Mouse (Mus musculus) cortical plate, adult 2 months (tissue): ENCODE data around the gene Asb4. TPM values are rescaled to one million over a fixed set of nuclear protein-coding genes. Genes with fewer than 3 reads are reported as not detected.
"Not testable (repeated sequence)": the region's sequence is repeated elsewhere in the genome, so short reads cannot be mapped to it uniquely, and the experiment has no call there.

Experiments
- H3K27ac ChIP-seq: fragments of 200-500 bp; 2 replicates; pipeline ENCODE4 v1.5.1; 2012; ENCODE audit warnings: low read length, control low read depth, inconsistent platforms; ENCODE audit not compliant: insufficient read depth
- H3K4me1 ChIP-seq: fragments of 200-500 bp; 2 replicates; pipeline ENCODE4 v1.6.1; 2011; ENCODE audit warnings: low read length; ENCODE audit not compliant: control insufficient read depth, insufficient read depth
- H3K4me3 ChIP-seq: fragments of 200-500 bp; 2 replicates; pipeline ENCODE4 v1.5.1; 2011; ENCODE audit warnings: mild to moderate bottlenecking, low read length, control low read depth; ENCODE audit not compliant: insufficient read depth
- CTCF ChIP-seq: fragments of 200-500 bp; IDR thresholded peaks from 2 replicates; pipeline ENCODE4 v1.5.1; 2011; ENCODE audit warnings: mild to moderate bottlenecking, control low read depth, low read length; ENCODE audit not compliant: insufficient read depth; ENCODE audit errors: extremely low read depth
- POLR2A ChIP-seq: fragments of 200-500 bp; IDR thresholded peaks from 2 replicates; pipeline ENCODE4 v1.6.1; 2011; ENCODE audit warnings: mild to moderate bottlenecking, low read length, control low read depth; ENCODE audit not compliant: insufficient read depth; ENCODE audit errors: extremely low read depth
- polyA plus RNA-seq: library from polyadenylated mRNA; depleted of rRNA; stranded (reverse); fragments of >200 nt; gene quantifications from 2 replicates; pipeline ENCODE4 v1.2.3, GENCODE M21; 2012; rRNA removed

The Asb4 gene
- 0.40 and 0.50 TPM in 2 replicates for polyA plus RNA-seq

GRCm38 (mm10) chr6:5383336-5384177, at the start of gene Asb4:
Gene Asb4 (plus strand): TSS chr6:5383386.
- TF ChIP-seq POLR2A, result no peak
- TF ChIP-seq CTCF, result no peak
- no peak within 1 kb of the TSS for H3K27ac ChIP-seq
- H3K4me1 ChIP-seq, result no peaks in the 10 kb centered on the region; the same call in 1 of the 2 replicates
- H3K4me3 ChIP-seq, result no peak within 1 kb of the TSS; the same call in 1 of the 2 replicates

DNA sequence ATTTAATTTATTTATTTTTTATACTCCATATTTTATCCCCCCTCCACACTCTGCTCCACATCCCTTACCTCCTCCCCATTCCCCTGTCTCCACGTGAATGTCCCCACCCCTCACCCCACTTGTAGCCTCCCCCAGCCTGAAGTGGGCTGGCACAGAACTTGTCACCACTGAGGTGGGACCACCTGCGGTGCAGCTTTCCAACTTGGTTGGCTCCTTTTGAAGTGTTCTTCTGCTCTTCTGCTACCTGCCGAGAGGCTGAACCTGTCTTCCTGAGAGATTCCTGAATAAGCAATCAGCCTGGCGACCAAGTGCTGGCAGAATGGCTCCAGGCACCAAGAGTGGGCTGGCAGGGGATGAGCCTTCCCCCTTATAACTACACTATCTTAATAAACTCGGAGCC, 49.2 kb upstream of the Asb4 start:
- H3K4me3 ChIP-seq, result no peak overlapping the region
- no peak for TF ChIP-seq POLR2A
- TF ChIP-seq CTCF, result no peak
- H3K27ac ChIP-seq, result no peak overlapping the region

GRCm38 (mm10) chr6:5336016-5336415, 47.2 kb upstream of the Asb4 start:
- H3K4me1 ChIP-seq, H3K4me3 ChIP-seq, H3K27ac ChIP-seq: not testable (repeated sequence)

More for the DNA sequence above, 49.2 kb upstream of the Asb4 start:
- H3K4me1 ChIP-seq, result no peaks in the 10 kb centered on the region

DNA sequence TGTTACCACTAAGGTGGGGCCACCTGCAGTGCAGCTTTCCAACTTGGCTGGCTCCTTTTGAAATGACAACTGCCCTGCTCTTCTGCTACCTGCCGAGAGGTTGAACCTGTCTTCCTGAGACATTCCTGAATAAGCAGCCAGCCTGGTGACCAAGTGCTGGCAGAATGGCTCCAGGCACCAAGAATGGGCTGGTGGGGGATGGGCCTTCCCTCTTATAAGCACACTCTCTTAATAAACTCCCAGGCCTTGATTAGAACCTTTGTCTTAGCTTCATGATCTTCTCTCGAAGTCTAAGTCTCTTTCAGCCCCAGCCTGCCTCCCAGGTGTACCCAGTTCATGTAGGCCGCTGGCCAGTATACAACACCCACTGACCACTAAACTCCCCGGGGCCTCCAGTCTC, 44.4 kb upstream of the Asb4 start:
- H3K27ac ChIP-seq, H3K4me1 ChIP-seq, H3K4me3 ChIP-seq: not testable (repeated sequence)

GRCm38 (mm10) chr6:5339283-5339682, 43.9 kb upstream of the Asb4 start:
- not testable (repeated sequence) for H3K4me1 ChIP-seq, H3K27ac ChIP-seq, H3K4me3 ChIP-seq

DNA sequence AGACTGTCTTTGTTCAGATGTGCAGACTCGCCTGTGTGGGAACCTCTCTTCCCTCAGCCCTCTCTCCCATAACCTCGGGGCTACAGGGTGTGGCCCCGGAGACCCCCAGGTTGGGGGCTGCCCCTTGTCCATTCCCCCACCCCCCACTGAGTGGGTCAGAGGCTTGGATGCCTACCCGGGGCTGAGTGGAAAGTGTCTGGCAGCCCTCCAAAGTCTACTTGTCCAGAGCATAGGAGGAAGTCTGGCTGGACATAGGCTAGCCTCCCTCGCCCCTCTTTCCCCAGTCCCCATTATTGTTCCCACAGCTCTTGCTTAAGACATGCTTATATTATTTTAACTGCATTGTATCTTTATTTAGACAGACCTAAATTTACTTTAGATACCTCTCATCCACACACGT, 38.9 kb upstream of the Asb4 start:
- Histone ChIP-seq H3K27ac (no peak overlapping the region), H3K4me1 (no peaks in the 10 kb centered on the region), H3K4me3 (no peak overlapping the region)
- TF ChIP-seq CTCF (no peak), POLR2A (no peak)

DNA sequence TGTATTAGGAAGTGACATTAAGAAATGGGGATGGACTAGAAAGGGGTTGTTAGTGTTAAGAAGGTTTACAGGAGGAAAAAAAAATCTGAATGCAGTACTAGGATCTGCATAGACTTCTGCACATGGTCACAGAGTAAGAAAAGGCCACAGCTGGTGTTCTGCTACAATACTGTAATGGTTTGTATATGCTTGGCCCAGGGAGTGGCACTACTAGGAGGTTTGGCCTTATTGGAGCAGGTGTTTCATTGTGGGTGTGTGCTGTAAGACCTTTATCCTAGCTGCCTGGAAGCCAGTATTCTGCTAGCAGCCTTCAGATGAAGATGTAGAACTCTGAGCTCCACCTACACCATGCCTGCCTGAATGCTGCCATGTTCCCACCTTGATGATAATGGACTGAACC, 25.3 kb upstream of the Asb4 start:
- no peaks in the 10 kb centered on the region for H3K4me1 ChIP-seq
- no peak overlapping the region for H3K4me3 ChIP-seq
- TF ChIP-seq POLR2A, result no peak
- H3K27ac ChIP-seq, result no peak overlapping the region

DNA sequence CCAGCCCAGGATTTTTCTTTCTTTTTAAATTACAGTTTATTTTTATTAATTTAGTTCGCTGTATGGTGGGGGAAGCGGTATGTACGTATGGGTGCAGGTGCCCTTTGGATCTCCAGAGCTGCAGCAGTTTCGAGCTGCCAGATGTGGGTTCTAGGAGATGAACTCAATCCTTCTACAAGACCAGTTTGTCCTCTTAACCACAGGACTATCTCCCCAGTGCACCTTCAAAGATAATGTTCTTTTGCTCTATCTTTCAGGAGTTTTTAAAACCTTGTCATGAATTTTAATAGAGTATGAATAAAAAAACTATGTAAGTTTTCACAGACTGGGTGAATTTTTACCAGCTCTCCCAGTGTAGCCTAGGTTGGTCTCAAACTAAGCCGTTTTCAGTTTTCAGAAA, 22.8 kb upstream of the Asb4 start:
- Histone ChIP-seq H3K27ac (no peak overlapping the region), H3K4me1 (no peaks in the 10 kb centered on the region), H3K4me3 (no peak overlapping the region)
- TF ChIP-seq CTCF, result no peak
- no peak for TF ChIP-seq POLR2A

GRCm38 (mm10) chr6:5361987-5362386, 21.2 kb upstream of the Asb4 start:
- H3K4me3 ChIP-seq, result no peak overlapping the region
- no peak overlapping the region for H3K27ac ChIP-seq
- TF ChIP-seq CTCF, result no peak
- no peak for TF ChIP-seq POLR2A
- H3K4me1 ChIP-seq, result no peaks in the 10 kb centered on the region

DNA sequence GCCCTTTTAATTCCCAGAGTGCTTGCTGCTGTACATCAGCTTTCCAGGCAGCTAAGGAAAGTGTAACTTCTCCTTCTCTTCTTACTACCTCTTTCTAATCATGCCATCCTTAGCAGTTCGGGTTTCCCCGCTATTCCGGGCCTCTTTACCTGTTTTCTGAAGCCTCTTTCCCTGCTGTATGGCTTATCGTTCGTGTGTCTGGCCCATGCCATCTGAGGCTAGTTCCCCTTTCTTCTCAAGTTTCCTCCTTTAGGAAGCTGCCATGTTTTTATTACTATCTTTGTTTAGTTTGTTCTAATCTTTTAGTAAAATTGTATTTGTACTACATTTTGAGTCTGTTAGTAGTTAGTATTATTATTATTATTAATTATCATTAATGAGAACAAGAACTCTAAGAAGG, 17.3 kb upstream of the Asb4 start:
- TF ChIP-seq POLR2A (no peak), CTCF (no peak)
- H3K4me1 ChIP-seq, result no peaks in the 10 kb centered on the region
- no peak overlapping the region for H3K4me3 ChIP-seq
- no peak overlapping the region for H3K27ac ChIP-seq

- no peaks in the 10 kb centered on the region; the same call in 1 of the 2 replicates for H3K4me1 ChIP-seq
- TF ChIP-seq POLR2A (no peak), CTCF (no peak)
Measured at GRCm38 (mm10) chr6:5376884-5377283, 6.3 kb upstream of the Asb4 start.

DNA sequence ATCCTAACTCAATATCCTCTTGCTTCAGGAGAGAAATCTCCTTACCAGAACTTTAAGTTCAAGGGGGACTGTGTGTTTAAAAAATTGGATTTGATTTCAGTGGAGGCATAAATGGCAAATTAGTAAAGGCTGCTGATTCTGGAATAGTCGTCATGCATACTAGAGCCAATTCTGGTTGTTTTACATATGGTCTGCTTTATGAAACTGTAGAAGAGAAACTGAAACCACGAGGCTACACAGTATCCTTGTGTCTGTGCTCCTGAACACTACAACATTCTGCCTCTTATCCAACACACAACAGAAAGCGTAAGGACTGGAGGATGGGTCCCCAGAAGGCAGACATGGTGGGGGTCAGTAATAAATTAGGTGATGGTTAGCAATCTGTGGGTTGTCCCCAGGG, 4.1 kb upstream of the Asb4 start:
- TF ChIP-seq CTCF (no peak), POLR2A (no peak)
- no peak overlapping the region for H3K27ac ChIP-seq
- no peak overlapping the region for H3K4me3 ChIP-seq
- no peaks in the 10 kb centered on the region; the same call in 1 of the 2 replicates for H3K4me1 ChIP-seq

More at GRCm38 (mm10) chr6:5376884-5377283, 6.3 kb upstream of the Asb4 start:
- Histone ChIP-seq H3K4me3 (no peak overlapping the region), H3K27ac (no peak overlapping the region)
